Mouse (Mus musculus): ENCODE measurements around the gene Polg2. TPM values are rescaled to one million over a fixed set of nuclear protein-coding genes. Genes with fewer than 3 reads are reported as not detected.
"Not testable (repeated sequence)": the region's sequence is repeated elsewhere in the genome, so short reads cannot be mapped to it uniquely, and the experiment has no call there.

Gene Polg2
- total RNA-seq, 2 experiments from 2014 or later, result 2.8 to 3.3 TPM

DNA sequence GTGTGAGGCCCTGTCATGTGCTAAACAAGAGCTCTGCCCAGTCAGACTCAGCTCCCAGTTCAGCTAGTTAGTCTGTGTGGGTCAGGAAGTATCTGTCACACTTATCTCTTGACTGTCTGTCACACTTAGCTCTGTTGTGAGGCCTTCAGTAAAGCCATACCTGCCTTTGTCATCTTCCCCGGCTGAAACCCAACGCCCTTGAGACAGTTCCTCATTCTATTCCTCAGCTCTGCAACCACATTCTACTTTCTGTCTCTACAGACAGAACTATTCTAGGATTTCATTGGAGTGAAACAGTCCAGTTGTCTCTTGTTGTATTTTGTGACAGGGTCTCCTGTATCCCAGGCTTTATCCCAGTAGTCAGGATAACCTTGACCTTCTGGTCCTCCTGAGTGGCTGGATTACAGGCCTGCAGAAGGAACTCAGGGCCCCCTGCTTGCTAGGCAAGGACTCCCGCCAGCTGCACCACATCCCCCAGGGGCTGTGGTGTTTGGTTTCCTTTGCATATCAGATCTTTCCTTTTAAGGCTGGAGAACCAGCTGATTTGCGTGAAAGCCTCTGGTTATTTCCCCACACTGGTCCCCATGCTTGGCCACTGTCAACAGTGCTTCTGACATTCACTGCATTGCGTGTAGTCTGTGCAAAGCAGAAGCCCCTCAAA lies 17.1 kb downstream of the Polg2 start:
- peak; percentile 20 for DNase-seq

DNA sequence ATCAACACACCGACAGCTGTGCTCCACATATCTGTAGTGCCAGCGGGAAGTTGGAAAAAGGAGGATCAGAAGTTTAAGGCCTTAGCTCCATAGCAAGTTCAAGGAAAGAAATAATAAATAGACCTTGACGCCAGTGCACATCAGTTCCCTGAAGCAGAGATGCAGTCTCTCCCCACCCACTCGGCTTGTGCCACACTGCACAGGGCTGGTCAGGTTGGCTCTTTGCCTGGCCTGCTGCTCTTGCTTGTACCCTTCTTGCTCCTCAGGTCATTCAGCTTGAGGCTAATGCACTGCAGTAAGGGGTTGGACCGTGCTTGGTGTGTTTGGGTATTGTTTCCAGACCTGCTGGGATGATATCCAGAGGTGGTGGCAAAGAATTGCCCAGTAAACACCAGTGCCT lies 18.8 kb downstream of the Polg2 start:
- DNase-seq, result no peak

GRCm38 (mm10) chr11:106759028-106759427 lies 20.3 kb downstream of the Polg2 start:
- no peak for DNase-seq

DNA sequence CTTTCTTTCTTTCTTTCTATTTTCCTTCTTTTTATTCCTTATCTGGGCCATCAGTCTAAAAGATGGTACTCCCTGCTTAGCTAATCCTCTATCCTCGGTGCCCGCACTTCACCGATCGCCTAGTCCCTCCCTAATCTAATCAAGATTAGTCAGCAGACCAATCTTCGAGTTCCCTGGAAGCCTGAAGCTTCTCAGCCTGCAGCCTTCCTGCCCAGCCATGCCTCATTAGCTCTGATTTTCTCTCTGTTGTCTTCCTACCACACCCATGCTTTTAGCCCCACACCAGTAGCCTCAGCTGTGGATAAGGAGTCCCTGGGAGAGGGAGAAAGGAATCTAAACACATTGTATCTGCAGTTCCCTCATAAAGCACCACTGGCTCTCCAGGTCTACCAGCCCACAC lies 23.8 kb downstream of the Polg2 start:
- DNase-seq, result no peak

DNA sequence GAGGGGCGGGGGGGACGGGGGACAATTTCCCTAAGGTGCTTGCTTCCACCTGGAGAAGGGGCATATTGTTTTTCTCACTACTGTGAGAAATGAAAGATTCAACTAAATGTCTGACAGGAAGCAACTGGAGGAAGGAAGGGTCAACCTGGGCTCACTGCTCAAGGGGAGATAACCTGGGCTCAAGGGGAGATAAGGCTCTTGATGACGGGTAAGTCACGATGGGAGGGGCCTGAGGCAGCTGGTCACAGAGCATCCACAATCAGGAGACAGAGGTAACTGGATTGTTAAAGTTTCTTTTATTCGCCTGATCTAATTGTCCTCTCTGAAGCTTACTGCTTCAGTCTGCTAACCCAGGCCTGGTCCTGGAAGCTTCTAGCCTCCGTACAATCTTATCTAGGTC lies 26.0 kb downstream of the Polg2 start:
- no peak for DNase-seq

DNA sequence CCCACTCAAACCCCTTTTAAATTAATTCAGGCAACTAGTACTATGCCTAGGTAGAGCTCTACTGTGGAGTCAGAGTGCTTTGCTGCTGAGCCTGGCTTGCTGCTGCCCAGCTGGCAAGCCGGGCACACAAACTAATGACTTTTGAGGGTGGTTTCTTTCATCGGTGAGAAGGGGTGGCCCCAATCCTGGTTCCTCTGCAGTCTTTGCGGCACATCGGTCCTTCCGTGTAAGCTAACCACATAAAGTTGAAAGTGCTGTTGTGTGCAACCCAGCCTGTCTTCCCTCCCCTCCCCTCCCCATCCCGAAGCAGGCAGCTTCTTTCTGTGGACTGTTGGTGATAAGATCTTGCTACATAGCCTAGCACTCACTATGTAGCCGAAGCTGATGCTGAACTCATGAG lies 27.2 kb downstream of the Polg2 start:
- DNase-seq, result peak; percentile 20

- no peak for DNase-seq
These were observed 28.0 kb downstream of the Polg2 start, which contains the start of gene Milr1 for GRCm38 (mm10) chr11:106751039-106752018. TSS of gene Milr1 (plus strand) at chr11:106751226.

DNA sequence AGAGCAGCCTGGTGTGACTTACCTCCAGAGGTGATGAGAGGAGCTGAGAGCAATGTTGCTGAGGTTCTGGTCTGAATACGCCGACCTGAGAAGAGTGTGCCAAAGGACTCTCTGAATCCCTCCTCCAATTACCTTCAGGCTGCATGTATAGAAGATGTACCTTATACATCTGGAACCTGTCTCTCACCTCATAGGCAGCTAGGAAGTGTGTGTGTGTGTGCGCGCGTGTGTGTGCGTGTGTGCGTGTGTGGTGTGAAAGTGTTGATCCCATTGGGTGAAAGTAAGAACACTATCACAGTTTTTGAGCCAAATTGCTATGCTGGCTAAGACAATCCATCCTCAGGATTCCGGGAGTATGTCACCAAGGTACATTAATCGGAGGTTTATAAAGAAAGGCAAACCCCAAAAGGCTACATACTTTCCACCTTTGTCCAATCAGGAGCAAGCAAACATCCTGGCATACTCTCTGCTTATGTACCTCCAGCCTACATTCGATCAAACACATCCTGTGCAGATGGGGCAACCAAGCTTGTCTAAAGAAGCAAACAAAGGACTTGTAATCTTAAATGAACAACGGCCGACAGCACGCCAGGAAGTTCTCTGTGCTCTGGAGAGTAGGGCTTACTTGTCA lies 29.1 kb downstream of the Polg2 start, which contains the start of gene Pecam1:
TSS of gene Pecam1 (minus strand) at position 508 of the 631 bp plus-strand sequence.
- no peak for DNase-seq

- DNase-seq, result not testable (repeated sequence)
These were observed 29.7 kb downstream of the Polg2 start for GRCm38 (mm10) chr11:106749557-106750120.

DNA sequence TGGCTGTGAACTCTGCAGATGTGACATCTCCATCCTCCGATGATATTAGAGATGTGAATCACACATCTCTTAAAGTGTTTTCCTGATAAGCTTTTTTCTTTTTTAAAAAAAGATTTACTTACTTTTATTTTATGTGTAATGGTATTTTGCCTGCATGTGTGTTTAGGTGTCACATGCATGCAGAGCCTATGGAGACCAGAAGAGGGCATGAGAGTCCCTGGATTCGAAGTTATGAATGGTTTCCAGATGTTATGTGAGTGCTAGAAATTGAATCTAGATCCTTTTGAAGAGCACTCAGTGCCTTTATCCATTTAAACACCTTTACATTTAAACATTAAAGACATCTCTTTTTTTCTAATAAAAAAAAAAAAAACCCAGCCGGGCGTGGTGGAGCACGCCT lies 34.4 kb downstream of the Polg2 start:
- DNase-seq, result no peak

DNA sequence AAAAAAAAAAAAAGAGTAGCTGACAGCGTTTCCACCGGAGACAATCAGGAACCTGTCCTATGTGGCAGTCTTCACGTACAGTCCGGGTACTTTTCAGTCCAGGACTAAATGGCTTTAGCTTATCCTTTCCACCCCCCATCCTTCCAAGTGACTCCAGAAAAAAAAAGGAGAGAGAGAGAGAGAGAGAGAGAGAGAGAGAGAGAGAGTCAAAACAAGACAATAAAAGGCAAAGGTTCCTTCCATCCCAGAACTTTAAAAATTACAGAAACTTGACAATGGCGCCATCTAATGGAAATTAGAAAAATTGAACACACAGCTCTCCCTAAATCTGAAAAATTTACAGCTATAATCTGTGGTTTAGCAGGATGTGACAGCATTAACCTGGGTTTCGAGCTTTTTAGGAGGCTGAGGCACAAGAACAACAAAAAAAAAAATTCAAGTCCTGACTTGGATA lies 36.9 kb downstream of the Polg2 start:
- no peak for DNase-seq

- DNase-seq, result no peak
These were observed 37.5 kb downstream of the Polg2 start for GRCm38 (mm10) chr11:106741826-106742225.

DNA sequence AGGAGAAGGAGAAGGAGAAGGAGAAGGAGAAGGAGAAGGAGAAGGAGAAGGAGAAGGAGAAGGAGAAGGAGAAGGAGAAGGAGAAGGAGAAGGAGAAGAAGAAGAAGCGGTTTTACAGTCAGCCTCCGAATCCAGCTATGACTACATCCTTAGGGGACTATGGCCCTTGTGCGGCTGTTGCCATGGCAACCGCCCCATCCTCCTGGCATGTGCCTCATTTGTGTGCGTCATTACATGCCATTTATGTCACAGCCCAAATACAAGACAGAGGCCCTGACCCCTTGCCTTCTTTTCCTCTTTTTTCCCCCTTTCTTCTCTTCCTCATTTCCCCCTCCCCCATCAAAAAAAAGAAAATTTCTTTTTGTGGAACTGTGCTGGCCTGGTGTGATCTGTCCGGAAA lies 38.1 kb downstream of the Polg2 start:
- DNase-seq, result no peak

- DNase-seq, result not testable (repeated sequence)
These were observed 38.6 kb downstream of the Polg2 start for GRCm38 (mm10) chr11:106740724-106741123.

GRCm38 (mm10) chr11:106739116-106739515 lies 40.2 kb downstream of the Polg2 start:
- DNase-seq, result no peak

DNA sequence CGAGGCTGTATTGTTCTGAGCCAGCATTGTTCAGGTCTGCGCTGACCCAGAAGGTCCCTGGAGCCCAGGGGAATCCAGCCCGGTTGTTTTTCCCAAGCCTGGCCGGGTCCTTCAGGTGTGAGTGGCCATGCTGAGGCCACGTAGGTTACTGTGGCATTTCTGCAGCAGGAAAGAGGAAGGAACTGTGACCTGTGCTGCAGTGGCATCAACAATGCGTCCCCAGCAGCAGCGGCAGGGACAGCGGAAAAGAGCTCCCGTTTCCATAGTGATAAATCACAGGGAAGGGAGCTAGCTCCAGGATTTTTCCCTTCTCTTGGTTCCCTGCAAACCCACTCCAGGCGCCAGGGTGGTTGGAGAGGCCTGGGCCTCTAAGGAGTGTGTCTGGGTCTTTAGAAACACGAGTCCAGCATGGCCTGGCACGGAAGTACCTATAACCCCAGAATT lies 42.1 kb downstream of the Polg2 start:
- peak; percentile 53 for DNase-seq

GRCm38 (mm10) chr11:106736614-106737013 lies 42.7 kb downstream of the Polg2 start:
- DNase-seq, result no peak

DNA sequence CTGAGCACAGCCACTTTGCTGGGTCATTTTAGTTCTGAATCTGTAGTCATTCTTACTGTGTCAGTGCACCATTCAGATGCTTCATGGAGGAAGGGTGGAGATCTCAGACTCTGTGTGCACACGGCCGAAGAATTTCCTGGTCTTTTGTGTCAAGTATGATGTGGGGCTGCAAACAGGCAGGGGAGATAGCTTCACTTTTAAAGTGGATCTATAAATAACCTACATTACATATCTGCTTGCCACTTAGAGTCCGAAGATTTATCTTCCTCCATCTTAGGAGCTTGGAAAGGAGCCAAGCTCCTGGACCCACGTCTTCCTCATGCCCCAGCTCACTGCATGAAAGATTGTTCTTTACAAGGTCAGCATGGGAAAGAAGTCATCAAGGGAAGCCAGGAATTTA lies 48.6 kb downstream of the Polg2 start:
- no peak for DNase-seq

DNA sequence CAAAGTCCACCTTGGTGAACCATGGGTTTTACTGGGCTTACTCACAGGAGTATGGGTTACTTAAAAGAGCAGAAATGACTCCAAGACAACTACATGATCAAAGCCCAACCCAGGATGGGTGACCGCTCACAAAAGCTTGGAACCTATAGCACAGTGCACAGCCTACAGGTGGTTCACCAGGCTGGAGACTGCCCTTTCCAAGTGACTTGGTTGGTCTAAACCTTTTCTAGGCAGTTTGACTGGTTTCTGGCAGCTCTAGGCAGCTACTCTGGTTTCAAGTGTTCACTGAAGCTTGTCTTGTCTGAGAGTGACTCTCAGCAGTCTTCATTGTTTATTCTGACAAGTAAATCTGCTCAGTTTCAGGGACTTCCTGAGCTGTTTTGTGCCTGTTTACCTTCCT lies 49.7 kb downstream of the Polg2 start:
- DNase-seq, result no peak

DNA sequence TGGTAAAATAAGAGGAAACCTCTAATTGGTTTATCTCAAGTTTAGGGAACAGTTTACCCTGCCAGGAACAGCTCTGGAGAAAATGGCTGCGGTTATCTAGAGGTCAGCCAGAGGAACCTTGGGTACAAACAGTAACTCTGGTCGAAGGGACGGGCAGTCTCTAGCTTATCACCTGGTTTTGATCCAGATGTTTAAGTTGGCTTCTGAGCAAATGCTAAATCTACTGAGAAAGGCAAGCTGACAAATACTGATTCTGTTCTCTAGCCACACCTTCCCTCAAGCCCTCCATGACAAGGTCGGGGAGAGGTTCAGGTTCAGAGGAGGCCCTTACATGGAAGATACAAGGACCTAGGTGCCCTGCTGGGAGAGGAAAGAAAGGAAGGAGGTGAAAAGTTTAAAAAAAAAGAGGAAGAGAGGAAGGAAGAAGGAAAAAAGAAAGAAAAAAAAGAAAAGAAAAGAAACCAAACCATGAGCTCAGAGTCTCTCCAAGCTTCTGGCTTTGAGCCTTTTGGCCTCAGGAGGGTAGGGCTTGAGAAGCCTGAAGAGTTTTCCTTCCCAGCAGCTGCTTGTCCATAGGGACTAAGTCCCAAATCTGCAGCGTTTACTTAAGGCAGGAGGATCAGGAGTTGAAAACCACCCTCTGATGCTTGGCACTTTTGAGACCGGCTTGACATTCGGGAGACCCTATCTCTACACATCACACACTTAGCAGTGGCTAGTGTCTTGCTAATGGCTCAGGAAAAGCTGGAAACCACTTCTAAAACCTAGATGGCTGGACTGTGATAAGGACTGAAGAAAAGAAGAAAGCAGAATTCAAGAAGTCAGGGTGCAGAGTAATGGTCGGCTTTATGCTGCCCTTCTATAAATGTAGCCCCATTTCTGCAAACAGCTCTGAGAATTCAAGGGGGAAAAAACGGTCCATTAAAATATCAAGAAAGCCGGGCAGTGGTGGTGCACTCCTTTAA lies 50.7 kb downstream of the Polg2 start:
- no peak for DNase-seq

DNA sequence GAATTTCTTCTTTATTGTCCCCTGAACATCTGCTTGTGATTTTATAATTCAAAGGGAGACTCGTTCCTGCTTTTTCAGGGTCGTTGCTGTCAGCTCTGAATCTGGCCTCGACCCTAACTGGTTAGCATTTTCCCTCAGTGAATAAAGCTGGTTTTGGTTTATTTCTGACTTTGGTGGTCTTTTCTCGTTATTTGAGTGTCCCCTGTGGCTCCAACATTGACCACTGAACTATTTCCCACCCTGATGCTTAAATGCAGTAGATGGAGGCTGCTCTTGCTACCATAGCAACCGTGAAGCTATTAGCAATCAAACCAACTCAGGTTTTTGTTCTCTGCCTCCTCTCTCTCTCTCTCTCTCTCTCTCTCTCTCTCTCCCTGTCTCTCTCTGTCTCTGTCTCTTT lies 51.4 kb downstream of the Polg2 start:
- no peak for DNase-seq
